Mouse (Mus musculus): ENCODE data around the gene Bicral. TPM values are rescaled to one million over a fixed set of nuclear protein-coding genes. Genes with fewer than 3 reads are reported as not detected.

Gene Bicral
- total and polyA plus RNA-seq, 3 experiments, result 7.4 to 15.7 (median 12.3) TPM

DNA sequence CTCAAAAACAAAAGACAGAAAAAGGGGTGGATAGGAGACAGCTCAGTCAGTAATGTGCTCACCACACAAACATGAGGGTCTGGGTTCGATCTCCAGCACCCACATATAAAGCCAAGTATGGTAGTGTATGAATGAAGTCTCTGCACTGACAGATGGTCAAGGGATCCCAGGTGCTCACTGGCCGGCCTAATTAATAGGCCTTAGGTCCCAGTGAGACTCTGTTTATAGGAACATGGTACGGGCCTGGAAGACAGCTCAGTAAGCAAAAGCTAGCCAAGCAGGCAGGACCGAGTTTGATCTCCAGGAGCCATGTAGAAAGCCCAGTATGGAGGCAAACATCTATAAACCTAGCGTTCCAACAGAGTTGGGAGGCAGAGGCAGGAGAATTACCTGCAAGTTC, 18.8 kb upstream of the Bicral start:
- no peak overlapping the region for H3K9ac ChIP-seq (ENCODE audit: low read depth, low read length)
- H3K27me3 ChIP-seq (ENCODE audit: control insufficient read depth, insufficient read depth, low read length), result no peaks in the 10 kb centered on the region
- no peaks in the 10 kb centered on the region for H3K36me3 ChIP-seq (ENCODE audit: control insufficient read depth, insufficient read depth, low read length)
- 86% methylated on average over 5 of the region's 5 CpGs for WGBS
- peaks cover 16% of the 10 kb centered on the region for H3K4me1 ChIP-seq (ENCODE audit: control insufficient read depth, insufficient read depth, low read length)
- H3K4me3 ChIP-seq, result no peak overlapping the region
- intact Hi-C loops (cut with DNase I), result loop anchor here (2.0 to 5.0 kb wide), 2 partner anchors 14 to 50 kb away; no protein-coding TSS in a partner anchor
- TF ChIP-seq CTCF (IDR thresholded peaks at IDR 0.05), result no peak
- no peak for TF ChIP-seq POLR2A (IDR thresholded peaks at IDR 0.05; ENCODE audit: insufficient read depth, low read depth, low read length)
- TF ChIP-seq EP300 (IDR thresholded peaks at IDR 0.05; ENCODE audit: insufficient read depth, low read depth, low read length), result no peak
- no peak for DNase-seq
- H3K79me2 ChIP-seq (replicated peaks; ENCODE audit: control insufficient read depth, insufficient read depth, low read length), result no peaks in the 10 kb centered on the region
- no peak overlapping the region for H3K27ac ChIP-seq

DNA sequence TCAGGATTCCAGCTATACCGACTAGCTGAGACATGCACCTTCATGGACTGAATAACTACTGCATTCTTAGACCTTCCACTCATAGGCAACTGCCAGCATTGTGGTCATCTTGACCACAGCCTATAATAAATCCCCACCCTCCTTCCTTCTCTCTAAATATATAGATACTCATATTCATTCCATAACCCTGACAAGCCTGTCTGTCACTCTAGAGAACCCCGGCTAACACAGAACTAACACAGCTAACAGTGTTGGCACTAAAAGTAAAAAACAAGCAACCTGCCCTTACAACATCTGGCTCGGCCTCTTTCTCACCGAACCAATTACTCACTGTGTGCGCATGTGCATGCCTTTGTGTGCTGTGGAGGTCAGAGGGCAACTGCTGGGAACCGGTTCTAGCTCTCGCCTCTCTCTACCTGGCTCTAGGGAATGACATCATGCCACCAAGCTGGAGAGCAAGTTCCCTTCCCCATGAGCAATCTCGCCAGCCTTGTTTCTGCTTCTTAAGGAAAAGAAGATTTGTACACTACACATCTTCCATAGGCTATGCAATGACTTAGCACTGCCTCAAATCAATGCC, 18.2 kb upstream of the Bicral start:
- 77% methylated on average over 8 of the region's 8 CpGs for WGBS
- Histone ChIP-seq H3K36me3 (ENCODE audit: control insufficient read depth, insufficient read depth, low read length) (no peaks in the 10 kb centered on the region), H3K4me3 (no peak overlapping the region), H3K4me1 (ENCODE audit: control insufficient read depth, insufficient read depth, low read length) (peaks cover 16% of the 10 kb centered on the region), H3K79me2 (replicated peaks; ENCODE audit: control insufficient read depth, insufficient read depth, low read length) (no peaks in the 10 kb centered on the region), H3K27ac (no peak overlapping the region), H3K9ac (ENCODE audit: low read depth, low read length) (no peak overlapping the region), H3K27me3 (ENCODE audit: control insufficient read depth, insufficient read depth, low read length) (no peaks in the 10 kb centered on the region)
- no peak for DNase-seq
- intact Hi-C loops (cut with DNase I), result loop anchor here (2.0 to 5.0 kb wide), 2 partner anchors 14 to 49 kb away; no protein-coding TSS in a partner anchor
- TF ChIP-seq POLR2A (IDR thresholded peaks at IDR 0.05; ENCODE audit: insufficient read depth, low read depth, low read length) (no peak), EP300 (IDR thresholded peaks at IDR 0.05; ENCODE audit: insufficient read depth, low read depth, low read length) (no peak), CTCF (IDR thresholded peaks at IDR 0.05) (no peak)

DNA sequence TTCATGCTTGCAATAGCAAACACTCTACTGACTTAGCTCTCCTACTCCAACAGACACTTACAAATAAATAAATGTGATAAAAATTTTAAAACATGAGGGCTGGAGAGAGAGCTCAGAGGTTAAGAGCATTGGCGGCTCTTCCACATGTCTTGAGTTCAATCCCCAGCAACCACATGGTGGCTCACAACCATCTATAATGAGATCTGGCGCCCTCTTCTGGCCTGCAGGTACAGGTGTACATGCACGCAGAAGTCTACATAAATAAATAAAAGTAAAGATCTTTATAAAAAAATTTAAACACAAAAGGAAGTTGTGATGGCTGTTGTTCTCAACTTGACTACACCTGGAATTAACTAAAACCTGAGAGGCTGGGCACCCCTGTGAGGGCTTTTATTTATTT, 17.3 kb upstream of the Bicral start:
- intact Hi-C loops (cut with DNase I), result loop anchor here (2.0 to 5.0 kb wide), 2 partner anchors 13 to 48 kb away; no protein-coding TSS in a partner anchor
- Histone ChIP-seq H3K27me3 (ENCODE audit: control insufficient read depth, insufficient read depth, low read length) (no peaks in the 10 kb centered on the region), H3K79me2 (replicated peaks; ENCODE audit: control insufficient read depth, insufficient read depth, low read length) (no peaks in the 10 kb centered on the region), H3K9ac (ENCODE audit: low read depth, low read length) (no peak overlapping the region), H3K4me1 (ENCODE audit: control insufficient read depth, insufficient read depth, low read length) (peaks cover 16% of the 10 kb centered on the region), H3K36me3 (ENCODE audit: control insufficient read depth, insufficient read depth, low read length) (no peaks in the 10 kb centered on the region), H3K27ac (no peak overlapping the region), H3K4me3 (no peak overlapping the region)
- 80% methylated on average over 3 of the region's 3 CpGs for WGBS
- no peak for DNase-seq
- TF ChIP-seq CTCF (IDR thresholded peaks at IDR 0.05) (peak; percentile 62), POLR2A (IDR thresholded peaks at IDR 0.05; ENCODE audit: insufficient read depth, low read depth, low read length) (no peak)

DNA sequence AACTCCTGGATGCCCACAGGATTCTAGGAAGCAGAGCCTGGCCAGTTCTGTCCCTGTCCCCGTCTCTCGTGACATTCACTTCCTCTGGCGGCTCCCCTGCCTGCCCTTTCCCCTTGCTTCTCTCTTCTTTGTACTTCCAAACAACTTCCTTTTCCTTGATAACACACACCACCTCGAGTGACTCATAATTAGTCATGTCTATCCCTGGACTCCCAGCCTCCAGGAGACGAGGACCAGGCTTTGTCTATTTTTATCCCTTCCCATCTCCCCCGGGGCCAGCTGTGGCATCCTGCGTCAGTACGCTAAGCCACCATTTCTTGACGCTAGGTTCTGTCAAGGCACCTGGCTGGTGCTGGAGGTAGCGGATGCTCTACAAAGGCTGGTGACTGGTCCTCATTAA, 15.9 kb upstream of the Bicral start:
- Histone ChIP-seq H3K9ac (ENCODE audit: low read depth, low read length) (no peak overlapping the region), H3K27me3 (ENCODE audit: control insufficient read depth, insufficient read depth, low read length) (no peaks in the 10 kb centered on the region), H3K79me2 (replicated peaks; ENCODE audit: control insufficient read depth, insufficient read depth, low read length) (no peaks in the 10 kb centered on the region), H3K36me3 (ENCODE audit: control insufficient read depth, insufficient read depth, low read length) (no peaks in the 10 kb centered on the region), H3K4me1 (ENCODE audit: control insufficient read depth, insufficient read depth, low read length) (peaks cover 12% of the 10 kb centered on the region), H3K4me3 (0 out of 2 replicates have a peak overlapping the region, but pooled peaks have one; percentile 3), H3K27ac (peak overlapping the region; percentile 64)
- DNase-seq, result peak in 1 of 2 experiments; percentile 69
- intact Hi-C loops (cut with DNase I), result no loop called here
- 3% methylated on average over 10 of the region's 10 CpGs for WGBS
- TF ChIP-seq POLR2A (IDR thresholded peaks at IDR 0.05; ENCODE audit: insufficient read depth, low read depth, low read length) (peak; percentile 31; the same call in 1 of the 2 replicates), CTCF (IDR thresholded peaks at IDR 0.05) (no peak), EP300 (IDR thresholded peaks at IDR 0.05; ENCODE audit: insufficient read depth, low read depth, low read length) (peak; percentile 41; the same call in 1 of the 2 replicates)

DNA sequence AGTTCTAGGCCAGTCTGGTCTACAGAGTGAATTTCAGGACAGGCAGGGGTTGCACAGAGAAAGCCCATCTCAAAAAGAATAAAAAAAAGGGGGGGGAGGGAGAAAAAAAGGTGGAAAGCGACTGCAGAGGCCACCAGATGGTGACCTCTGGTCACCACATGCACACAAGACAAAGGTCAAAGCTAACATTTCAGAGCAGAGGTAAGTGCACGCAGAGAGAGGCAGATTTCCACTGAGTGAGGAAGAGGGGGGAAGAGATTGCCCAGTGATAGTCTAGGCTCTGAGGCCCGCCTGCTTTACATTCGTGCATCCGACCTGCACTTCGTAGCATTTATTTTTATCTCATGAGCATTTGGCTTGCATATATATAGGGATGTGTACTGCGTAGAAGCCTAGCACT, 14.5 kb upstream of the Bicral start:
- Histone ChIP-seq H3K4me3 (no peak overlapping the region), H3K9ac (ENCODE audit: low read depth, low read length) (no peak overlapping the region), H3K4me1 (ENCODE audit: control insufficient read depth, insufficient read depth, low read length) (peaks cover 12% of the 10 kb centered on the region), H3K27me3 (ENCODE audit: control insufficient read depth, insufficient read depth, low read length) (no peaks in the 10 kb centered on the region), H3K27ac (no peak overlapping the region), H3K79me2 (replicated peaks; ENCODE audit: control insufficient read depth, insufficient read depth, low read length) (no peaks in the 10 kb centered on the region), H3K36me3 (ENCODE audit: control insufficient read depth, insufficient read depth, low read length) (no peaks in the 10 kb centered on the region)
- TF ChIP-seq EP300 (IDR thresholded peaks at IDR 0.05; ENCODE audit: insufficient read depth, low read depth, low read length) (no peak), CTCF (IDR thresholded peaks at IDR 0.05) (no peak), POLR2A (IDR thresholded peaks at IDR 0.05; ENCODE audit: insufficient read depth, low read depth, low read length) (no peak)
- intact Hi-C loops (cut with DNase I), result no loop called here
- 92% methylated on average over 7 of the region's 7 CpGs for WGBS
- no peak for DNase-seq

DNA sequence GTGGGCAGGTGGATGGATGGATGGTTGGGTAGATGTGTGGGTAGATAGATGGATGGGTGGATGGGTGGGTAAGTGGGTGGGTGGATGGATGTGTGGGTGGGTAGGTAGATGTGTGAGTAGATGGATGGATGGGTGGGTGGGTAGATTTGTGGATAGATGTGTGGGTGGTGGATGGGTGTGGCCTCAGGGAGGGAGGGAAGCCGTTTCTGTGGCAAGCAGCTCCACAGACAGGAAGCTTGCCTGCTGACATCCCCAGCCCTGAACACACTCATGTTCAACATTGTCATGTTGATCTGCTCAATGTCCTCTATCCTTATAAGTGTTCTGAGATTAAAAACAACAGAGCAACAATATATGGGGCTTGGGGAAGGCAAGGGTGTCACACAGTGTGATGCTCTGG, 12.6 kb upstream of the Bicral start:
- Histone ChIP-seq H3K36me3 (ENCODE audit: control insufficient read depth, insufficient read depth, low read length) (no peaks in the 10 kb centered on the region), H3K9ac (ENCODE audit: low read depth, low read length) (no peak overlapping the region), H3K79me2 (replicated peaks; ENCODE audit: control insufficient read depth, insufficient read depth, low read length) (no peaks in the 10 kb centered on the region), H3K27ac (no peak overlapping the region), H3K27me3 (ENCODE audit: control insufficient read depth, insufficient read depth, low read length) (no peaks in the 10 kb centered on the region), H3K4me1 (ENCODE audit: control insufficient read depth, insufficient read depth, low read length) (peaks cover 12% of the 10 kb centered on the region), H3K4me3 (no peak overlapping the region)
- 21% methylated on average over 1 of the region's 1 CpGs for WGBS
- DNase-seq, result no peak
- no peak for TF ChIP-seq POLR2A (IDR thresholded peaks at IDR 0.05; ENCODE audit: insufficient read depth, low read depth, low read length)
- TF ChIP-seq CTCF (IDR thresholded peaks at IDR 0.05), result no peak
- no peak for TF ChIP-seq EP300 (IDR thresholded peaks at IDR 0.05; ENCODE audit: insufficient read depth, low read depth, low read length)
- intact Hi-C loops (cut with DNase I), result no loop called here
